Mouse (Mus musculus) NIH3T3 (cell line): Measurements from ENCODE around the gene Cd1d1.
"Not testable (repeated sequence)": the region's sequence is repeated elsewhere in the genome, so short reads cannot be mapped to it uniquely, and the experiment has no call there.

Experiments
- DNase-seq: peaks from one replicate; pipeline ENCODE4 v3.0.0-alpha.2; 2012; ENCODE audit warnings: low read depth

The Cd1d1 gene

DNA sequence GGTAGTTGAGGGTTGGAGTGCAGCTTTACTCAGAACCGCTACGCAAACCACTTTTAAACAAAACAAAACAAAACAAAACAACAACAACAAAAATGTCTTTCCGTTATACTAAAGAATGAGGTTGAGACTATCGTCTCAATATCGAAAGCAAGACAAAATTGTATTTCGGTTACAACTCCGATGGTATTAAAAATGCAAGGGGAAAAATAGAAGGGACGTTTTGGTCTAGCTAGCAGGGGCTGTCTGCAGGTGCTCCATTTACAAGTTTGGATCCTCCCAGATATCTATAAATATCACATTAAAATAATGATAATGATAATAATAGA, at the start of gene Cd1d1:
Gene Cd1d1 (minus strand): TSS at position 27 of the 326 bp plus-strand sequence.
- DNase-seq, result no peak

DNA sequence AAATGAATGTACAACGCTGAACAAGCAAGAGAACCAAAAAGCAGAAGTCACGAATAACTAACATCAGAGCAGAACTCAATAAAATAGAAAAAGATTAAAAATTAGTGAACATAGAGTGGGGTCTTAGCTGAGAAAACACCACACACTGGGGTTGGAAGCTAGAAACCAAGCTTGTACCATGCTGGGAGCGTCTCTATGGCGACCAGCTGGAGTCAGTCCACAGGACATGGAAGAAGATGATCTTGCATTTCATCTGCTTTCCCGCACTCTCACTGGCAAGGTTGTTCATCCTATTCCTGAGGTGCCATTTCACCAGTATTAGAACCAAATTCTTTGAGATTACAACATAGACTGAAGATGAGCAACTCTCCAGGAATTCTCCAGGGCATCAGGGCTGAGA, 48.6 kb upstream of the Cd1d1 start:
- no peak for DNase-seq

DNA sequence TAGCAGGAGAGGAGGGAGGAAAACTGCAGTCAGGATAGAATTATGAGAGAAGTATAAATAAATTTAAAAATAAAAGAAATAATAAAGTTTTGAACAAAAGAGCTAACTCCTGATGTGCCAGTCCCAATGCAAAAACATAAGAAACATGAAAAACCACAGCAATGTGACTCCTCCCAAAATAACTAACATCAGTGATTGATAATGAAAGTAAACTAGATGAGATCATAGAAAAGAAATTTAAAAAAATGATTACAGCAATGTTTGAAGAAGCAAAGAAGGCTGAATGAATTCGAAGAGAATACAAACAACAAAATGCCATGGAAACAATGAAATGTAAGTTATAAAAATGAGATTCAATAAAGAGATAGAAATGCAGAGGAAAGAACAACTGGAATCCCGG, 42.5 kb upstream of the Cd1d1 start:
- DNase-seq, result no peak

DNA sequence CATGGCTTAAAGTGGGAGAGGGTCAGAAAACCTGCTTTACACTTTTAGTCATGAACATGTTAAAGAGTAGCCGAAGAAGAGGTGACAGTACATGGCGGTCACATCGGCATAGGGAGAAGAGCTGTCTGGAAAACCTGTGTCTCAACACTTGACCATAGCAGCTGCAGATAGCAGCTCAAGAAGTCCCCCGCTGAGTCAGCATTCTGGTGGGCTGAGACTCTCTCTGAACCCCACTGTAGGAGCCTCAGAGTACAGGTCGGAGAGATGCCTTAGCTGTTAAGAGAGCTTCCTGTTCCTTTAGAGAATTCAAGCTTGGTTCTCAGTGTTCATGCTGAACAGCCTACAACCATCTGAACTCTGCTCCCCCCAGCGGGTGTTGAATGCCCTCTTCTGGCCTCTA, 39.3 kb upstream of the Cd1d1 start:
- DNase-seq, result no peak

DNA sequence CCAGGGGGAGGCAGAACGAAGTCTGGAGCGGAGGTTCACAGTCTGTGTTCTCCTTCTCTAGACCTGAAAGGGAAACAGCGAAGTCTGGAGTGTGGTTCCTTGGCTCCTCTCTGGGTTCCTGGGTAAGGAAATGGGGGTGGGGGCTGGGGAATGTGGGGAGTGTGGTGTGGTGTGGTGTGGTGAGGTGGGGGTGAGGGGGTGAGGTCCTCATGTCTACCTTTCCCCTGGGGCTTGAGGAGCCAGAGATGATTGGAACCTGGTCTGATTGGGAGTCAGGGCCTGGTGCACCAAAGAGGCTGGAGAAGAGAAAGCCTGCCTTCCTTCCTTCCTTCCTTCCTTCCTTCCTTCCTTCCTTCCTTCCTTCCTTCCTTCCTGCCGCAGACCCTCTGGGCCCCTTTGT, 34.8 kb upstream of the Cd1d1 start:
- no peak for DNase-seq

DNA sequence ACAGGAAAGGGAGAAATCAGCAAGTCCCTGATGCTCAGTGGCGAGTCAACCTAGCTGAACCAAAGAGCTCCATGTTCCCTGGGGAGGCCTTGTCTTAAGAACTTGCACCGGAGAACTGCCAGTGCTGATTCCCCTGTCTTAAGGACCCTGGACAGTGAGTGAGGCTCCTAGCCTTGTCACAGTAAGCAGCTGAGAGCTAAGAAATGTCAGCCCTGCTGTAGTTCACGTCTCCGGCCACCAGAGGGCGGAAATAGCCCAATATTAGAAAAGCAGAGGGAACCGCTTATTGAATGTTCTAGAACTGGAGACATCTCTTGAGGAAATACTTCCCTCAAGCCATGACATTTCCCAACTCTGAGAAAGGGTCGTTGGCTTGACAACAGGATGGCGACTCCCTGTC, 34.1 kb upstream of the Cd1d1 start:
- DNase-seq, result peak; percentile 93

DNA sequence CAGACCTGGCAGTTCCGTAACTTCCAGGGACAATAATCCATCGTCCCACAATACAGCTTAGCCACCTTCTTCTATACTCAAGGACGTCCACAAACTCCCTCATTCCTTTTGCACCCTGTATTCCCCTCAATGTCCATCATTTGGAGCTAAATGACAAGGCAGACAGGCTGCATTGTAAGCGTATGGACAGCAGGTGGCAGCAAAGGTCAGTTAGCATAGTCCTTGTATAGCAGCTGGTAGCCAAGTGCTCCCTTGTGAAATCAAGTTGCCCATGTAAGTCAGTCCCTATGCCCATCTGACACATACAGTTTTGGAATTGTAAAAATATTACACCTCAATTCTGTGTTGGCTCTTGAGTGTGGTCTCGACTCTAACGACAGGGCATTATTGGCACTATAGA, 31.6 kb upstream of the Cd1d1 start:
- DNase-seq, result peak; percentile 90

DNA sequence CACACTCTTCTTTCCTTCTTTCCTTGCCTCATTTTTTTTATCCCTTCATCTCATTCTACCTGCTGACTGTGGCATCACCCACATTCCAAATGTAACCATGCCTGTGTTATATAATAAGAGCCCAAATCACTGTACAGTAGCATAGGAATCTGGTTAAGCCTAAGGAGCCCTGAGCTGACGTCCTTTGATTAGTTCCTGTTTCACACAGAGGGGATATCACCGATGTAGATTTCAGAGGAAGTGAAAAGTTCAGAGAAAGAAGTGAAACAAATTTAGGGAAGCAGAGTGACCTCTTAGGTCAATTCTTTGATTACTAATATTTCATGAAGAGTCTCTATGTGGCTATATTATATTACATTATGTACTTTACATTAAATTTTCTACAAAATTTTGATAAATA, 18.5 kb upstream of the Cd1d1 start:
- no peak for DNase-seq

DNA sequence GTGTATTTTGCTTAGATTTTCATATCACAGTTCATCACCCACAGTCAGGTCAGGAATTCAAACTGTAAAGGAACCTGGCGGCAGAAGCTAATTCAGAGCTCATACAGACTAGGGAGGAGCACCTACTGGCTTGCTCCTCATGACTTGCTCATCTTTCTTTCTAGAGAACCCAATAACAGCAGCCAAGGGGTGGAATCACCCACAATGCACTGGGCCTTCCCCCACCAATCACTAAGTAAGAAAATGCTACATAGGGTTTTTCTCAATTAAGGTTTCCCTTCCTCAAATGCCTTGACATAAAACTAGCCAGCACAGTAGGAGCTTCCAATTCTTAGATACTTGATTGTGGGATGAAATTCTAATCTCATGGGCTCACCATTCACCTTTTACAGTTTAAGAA, 17.8 kb upstream of the Cd1d1 start:
- no peak for DNase-seq

DNA sequence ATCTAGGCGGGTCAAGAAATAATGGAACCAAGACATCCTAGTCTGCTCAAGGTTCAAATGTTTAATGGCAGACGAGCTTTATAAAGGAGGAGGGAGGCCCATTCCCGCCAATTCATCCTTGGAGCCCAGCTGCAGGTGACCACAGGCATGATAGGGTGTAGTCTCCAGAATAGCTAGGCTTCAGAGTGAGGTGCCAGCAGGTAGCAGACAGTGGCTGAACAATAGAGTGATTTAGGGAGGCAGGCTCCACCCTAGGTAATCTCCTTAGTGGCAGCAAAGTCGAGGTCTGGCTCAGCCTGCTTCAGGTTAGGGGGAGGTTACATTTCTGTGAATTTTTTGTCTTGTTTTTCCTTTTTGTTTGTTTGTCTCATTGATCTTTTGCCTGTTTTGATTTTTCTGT, 16.7 kb upstream of the Cd1d1 start:
- DNase-seq, result no peak

DNA sequence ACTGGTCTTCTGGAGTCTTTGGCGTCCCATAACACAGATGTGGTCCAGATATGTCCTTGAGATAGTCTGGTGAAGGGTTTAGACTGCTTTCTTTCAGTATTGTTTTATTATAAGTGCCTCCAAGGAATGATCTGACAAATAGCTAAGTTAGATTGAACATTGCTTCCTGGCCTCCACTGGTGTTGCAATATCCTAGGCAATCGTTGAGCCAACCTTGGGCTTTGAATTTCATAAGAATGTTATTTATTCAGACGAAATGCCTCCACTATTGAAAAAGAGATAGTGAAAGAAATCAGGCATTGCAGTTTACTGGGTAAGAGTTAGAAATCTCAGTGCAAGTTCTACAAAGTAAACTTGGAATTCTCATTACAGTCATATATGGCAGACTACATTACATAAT, 13.2 kb upstream of the Cd1d1 start:
- not testable (repeated sequence) for DNase-seq

DNA sequence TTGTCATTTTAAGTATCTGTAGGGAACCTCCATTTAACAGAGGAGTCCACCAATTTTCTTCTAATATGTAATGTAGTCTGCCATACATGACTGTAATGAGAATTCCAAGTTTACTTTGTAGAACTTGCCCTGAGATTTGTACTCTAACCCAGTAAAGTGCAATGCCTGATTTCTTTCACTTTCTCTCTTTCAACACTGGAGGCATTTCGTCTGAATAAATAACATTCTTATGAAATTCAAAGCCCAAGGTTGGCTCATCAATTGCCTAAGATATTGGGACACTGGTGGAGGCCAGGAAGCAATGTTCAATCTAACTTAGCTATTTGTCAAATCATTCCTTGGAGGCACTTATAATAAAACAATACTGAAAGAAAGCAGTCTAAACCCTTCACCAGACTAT, 9.0 kb upstream of the Cd1d1 start:
- DNase-seq, result not testable (repeated sequence)

DNA sequence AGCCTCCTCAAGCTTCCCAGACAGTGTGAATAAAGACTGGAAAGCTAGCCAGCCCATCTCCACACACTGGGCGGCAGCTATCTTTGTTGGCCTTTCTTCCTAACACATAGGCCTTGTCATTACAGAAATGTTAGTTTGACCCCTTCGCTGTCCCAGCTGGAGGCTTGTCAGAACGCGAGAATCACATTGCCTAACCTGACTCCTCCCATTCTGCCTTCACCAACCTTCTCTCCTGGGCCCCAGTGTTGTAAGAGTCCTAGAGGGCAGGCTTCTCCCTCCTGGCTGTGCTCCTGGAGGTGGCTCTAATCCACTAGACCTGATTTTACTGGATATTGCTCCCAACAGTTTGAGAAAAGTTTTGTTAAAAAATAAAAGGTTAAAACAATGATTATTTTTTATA, 1.4 kb upstream of the Cd1d1 start:
- peak; percentile 29 for DNase-seq

DNA sequence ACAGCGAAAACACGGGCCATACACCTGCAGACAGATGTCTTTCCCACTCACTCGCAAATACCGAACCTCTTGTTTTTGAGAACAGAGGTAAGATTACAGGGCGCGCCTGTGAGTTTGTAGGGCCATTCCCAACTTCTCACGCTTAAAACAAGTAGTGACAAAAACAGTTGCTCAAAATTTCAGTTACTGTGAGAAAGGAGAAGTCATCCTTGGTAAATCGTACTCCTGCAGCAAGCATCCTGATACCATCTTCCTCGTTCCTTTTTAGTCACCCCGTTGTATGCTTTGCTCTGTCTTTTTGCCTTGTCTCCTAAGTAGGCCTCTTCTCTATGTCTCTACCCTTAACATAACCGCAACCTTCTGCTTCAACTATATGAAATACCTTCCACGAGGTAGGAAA, 810 bp upstream of the Cd1d1 start:
- DNase-seq, result no peak

DNA sequence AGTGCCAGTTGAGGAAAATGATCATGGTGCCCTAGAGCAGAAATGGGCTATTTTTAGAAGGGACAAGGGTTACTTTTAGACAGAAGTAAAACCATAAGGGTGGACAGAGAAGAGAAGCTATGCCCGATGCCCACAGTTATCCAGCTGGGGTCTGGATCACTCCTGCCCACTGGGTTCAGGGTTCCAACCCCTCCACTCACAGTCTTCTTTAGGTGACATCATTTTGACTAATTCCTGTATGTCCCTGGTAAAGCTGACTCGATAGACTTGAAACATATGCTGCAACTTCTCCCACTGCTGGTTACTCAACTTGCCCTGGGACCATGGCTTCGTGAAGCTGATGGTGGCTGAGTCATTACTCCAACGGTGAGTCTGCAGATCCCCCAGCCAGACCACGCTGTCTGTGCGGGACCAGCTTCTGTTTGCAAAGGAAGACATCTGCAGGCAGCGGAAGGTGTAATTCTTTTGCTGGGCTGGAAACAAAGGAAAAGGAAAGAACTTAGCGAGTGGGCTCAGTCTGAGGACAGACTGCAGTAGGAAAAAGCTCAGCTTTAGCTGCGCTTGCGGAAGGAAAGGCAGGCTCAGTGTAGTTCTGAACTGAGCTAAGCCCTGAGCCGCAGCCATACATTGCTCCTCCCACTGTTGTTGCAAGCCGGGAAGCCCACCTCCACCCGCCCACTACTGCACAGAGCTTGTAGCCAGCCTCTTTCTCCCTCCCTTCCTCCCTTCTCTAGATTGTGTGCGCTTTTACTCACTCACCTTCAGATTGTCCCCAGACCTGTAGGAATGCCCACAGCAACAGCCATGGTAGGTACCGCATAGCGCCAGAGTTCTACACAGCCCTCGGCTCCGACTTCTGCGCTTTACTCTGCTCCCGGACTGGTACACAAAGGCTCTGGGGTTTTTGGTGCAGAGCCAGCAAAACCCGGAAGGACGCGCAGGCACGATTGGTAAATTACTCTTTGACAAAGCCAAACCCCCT, 517 bp downstream of the Cd1d1 start:
- DNase-seq, result peak; percentile 80

DNA sequence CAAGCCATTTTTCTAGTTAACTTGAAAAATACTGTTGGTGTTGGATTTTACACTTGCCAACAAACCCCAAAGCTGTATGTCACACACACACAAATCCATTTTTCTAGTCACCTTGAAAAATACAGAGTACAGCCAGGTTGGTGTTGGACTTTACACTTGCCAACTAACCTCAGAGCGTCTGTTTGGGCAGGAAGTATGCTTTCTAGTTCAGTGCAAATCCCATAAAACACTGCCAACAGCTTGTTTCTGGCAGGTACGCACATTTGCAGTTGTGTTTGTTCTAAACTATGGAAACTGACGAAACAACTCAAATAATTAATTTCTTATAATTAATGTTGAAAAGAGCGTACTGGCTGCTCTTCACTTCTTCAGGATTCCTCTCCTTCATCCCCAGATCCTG, 3.1 kb downstream of the Cd1d1 start:
- DNase-seq, result no peak

DNA sequence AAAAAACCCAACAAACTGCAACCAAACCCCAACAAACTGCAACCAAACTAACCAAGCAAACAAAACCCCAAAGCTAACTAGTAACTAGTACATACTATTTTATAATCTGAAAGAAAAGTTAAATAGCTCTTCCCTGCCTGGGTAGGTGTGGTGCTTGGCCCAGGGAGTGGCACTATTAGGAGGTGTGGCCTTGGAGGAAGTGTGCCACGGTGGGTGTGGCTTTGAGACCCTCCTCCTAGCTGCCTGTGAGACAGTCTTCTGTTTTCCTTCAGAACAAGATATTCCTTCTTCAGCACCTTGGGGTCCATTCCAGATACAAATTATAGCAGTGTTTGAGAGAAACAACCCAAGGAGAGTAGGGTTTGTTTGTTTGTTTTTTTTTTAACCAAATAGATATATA, 3.9 kb downstream of the Cd1d1 start:
- DNase-seq, result no peak

DNA sequence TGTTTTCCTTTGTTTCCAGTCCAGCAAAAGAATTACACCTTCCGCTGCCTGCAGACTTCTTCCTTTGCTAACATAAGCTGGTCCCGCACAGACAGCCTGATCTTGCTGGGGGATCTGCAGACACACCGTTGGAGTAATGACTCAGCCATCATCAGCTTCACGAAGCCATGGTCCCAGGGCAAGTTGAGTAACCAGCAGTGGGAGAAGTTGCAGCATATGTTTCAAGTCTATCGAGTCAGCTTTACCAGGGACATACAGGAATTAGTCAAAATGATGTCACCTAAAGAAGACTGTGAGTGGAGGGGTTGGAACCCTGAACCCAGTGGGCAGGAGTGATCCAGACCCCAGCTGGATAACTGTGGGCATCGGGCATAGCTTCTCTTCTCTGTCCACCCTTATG, 12.3 kb downstream of the Cd1d1 start:
- peak; percentile 43 for DNase-seq

DNA sequence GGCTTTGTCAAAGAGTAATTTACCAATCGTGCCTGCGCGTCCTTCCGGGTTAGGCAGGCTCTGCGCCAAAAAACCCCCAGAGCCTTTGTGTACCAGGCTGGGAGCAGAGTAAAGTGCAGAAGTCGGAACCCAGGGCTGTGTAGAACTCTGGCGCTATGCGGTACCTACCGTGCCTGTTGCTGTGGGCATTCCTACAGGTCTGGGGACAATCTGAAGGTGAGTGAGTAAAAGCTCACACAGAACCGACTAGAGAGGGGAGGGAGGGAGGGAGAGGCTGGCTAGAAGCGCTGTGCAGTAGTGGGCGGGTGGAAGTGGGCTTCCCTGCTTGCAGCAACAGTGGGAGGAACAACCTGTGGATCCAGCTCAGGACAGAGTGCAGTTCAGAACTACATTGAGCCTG, 12.8 kb downstream of the Cd1d1 start:
- no peak for DNase-seq

DNA sequence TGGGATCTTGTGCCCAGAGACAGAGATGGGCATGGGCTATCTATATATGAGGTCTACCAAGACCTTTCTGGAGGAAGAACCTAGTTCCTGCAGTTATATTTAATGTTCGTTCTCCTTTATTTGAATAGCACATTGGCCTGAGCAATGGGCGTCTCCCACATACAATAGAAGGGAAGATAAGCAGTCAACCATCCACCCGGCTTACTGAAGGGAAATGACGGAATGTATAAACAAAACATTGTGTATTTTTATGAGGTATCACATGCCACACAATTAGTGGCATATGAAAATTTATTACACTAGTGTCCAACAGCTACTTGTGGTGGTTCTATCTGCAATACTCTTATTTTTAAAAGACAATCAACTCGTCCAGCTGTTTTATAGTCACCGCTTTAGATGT, 15.9 kb downstream of the Cd1d1 start:
- no peak for DNase-seq

DNA sequence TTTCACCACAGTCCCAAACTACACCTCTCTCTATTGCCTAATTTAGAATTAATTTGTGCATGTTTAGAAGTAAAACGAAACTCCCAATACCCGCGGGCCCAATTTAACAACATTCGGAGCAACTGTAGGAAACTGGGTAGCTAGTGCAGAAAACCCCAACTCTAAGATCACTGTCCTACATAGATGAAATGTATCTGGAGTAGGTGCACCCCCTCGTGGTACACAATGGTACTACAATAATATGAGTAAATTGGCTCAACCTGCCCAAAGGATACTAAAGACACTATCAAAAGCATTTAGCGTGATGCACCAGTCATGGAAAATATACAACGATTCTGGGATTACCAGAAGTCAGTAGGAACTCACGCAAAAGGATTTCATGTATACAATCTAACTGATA, 22.7 kb downstream of the Cd1d1 start:
- peak; percentile 91 for DNase-seq

DNA sequence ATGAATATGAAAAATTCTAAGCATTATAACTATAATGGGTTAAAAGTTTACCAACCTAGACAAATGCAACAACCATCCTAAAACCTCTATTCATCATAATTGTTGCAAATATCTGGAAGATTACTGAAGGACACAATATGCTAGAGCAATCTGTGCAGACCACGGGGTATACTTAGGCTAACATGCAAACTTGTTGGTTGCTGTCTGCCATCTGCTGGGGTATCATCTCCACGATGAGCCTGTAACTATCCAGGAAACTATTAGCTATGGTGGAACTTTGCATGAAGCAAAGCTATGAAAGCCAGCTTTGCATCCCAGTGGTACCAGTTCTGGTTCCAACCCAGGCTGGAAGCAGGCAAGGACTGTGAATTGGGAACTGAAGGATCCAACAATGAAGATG, 24.1 kb downstream of the Cd1d1 start:
- DNase-seq, result peak; percentile 34

DNA sequence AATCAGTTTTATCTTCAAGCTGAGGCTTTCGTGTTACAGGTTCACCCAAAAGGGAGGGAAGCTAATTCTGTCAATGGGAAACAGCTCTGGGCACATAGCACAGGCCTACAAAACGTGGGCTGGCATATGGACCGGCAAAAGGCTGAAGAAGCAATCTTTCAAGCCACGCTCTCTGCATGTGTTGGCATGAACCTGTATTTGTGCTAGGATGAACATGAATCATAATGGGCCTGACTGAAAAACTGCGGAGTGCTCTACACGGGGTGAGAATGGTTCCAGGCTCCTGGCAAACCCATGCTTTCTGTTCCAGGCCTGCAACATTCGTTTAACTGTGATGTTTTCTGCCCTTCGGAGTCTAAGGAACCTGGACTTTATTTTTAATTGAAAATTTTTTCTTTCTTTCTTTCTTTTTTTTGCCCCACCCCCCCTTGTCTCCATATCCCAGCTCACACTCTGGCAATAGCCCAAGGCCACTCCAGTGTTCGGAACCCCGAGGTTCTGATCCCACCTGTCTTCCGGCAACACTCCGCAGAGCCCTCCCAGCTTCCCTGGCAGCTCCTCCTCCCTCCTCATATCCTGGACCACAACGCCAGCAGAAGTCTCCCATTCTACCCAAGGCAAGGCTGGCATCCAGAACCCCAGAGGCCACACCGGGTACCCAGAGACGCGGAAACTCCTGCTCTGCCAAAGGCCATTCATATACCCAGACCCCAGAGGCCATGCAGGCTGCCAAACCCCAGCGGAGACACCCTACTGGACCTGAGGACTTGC, 36.4 kb downstream of the Cd1d1 start:
- DNase-seq, result no peak

DNA sequence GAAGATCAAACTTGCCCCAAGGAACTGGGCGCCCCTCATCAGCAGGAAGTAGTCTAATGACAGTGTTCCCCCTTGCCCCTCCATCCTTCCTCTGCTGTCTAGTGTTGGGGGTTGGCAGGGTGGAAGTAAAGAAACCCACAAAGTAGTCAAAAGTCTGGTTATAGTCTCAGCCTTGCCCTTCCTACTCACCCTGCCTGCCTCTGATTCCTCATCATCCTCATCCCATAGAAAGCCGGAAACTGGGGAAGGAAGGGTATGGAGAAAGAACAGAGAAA, 37.9 kb downstream of the Cd1d1 start:
- no peak for DNase-seq
